Mouse (Mus musculus) adrenal gland, postnatal 36 days (tissue): ENCODE measurements at regions not wholly inside any gene's neighbourhood (a gene's known extent, or its start where the extent isn't known, plus 50 kb on each side); places are given as distances from the start of the nearest gene placed in this dataset.

Source experiments
- DNase-seq, 2 experiments: peaks; one replicate each; pipeline ENCODE4 v3.0.0; 2021; ENCODE audit warnings: mixed read lengths in 1 of 2

GRCm38 (mm10) chr2:166434554-166434953 is 279.1 kb downstream of the Prex1 start:
- no peak for DNase-seq

GRCm38 (mm10) chr2:166433655-166434333 is 278.3 kb upstream of the Sulf2 start:
- peak; percentile 85 to 89 for DNase-seq

- DNase-seq = no peak
Observed at GRCm38 (mm10) chr2:166432948-166433654, 277.6 kb upstream of the Sulf2 start.

GRCm38 (mm10) chr2:166432531-166432930 is 277.1 kb upstream of the Sulf2 start:
- DNase-seq = no peak

- no peak for DNase-seq
Observed at GRCm38 (mm10) chr2:166429918-166430317, 274.5 kb upstream of the Sulf2 start.

- DNase-seq = no peak
Observed at GRCm38 (mm10) chr2:166429494-166429893, 274.0 kb upstream of the Sulf2 start.

GRCm38 (mm10) chr2:166427390-166427789 is 271.9 kb upstream of the Sulf2 start:
- DNase-seq = no peak

- peak; percentile 79 to 81 for DNase-seq
Observed at GRCm38 (mm10) chr2:166426960-166427359, 271.5 kb upstream of the Sulf2 start.

- DNase-seq = no peak
Observed at GRCm38 (mm10) chr2:166426457-166426856, 271.0 kb upstream of the Sulf2 start.

- DNase-seq = no peak
Observed at GRCm38 (mm10) chr2:166425141-166425540, 269.7 kb upstream of the Sulf2 start.

GRCm38 (mm10) chr2:166423132-166423660 is 267.7 kb upstream of the Sulf2 start:
- DNase-seq = no peak

GRCm38 (mm10) chr2:166420275-166420674 is 264.8 kb upstream of the Sulf2 start:
- peak in 1 of 2 experiments; percentile 33 for DNase-seq

GRCm38 (mm10) chr2:166419271-166419670 is 263.8 kb upstream of the Sulf2 start:
- no peak for DNase-seq

GRCm38 (mm10) chr2:166418279-166418678 is 262.8 kb upstream of the Sulf2 start:
- DNase-seq = no peak

GRCm38 (mm10) chr2:166417628-166418027 is 262.2 kb upstream of the Sulf2 start:
- no peak for DNase-seq

- DNase-seq = no peak
Observed at GRCm38 (mm10) chr2:166415481-166415965, 260.1 kb upstream of the Sulf2 start.

- no peak for DNase-seq
Observed at GRCm38 (mm10) chr2:166414856-166415255, 259.4 kb upstream of the Sulf2 start.

GRCm38 (mm10) chr2:166412031-166412858 is 256.8 kb upstream of the Sulf2 start:
- DNase-seq = no peak

- DNase-seq = no peak
Observed at GRCm38 (mm10) chr2:166409391-166409790, 253.9 kb upstream of the Sulf2 start.

- DNase-seq = no peak
Observed at GRCm38 (mm10) chr2:166408806-166409205, 253.3 kb upstream of the Sulf2 start.

GRCm38 (mm10) chr2:166408009-166408408 is 252.5 kb upstream of the Sulf2 start:
- DNase-seq = no peak

- DNase-seq = no peak
Observed at GRCm38 (mm10) chr2:166406826-166407225, 251.4 kb upstream of the Sulf2 start.
